Mouse (Mus musculus) midbrain, embryonic 11.5 days (tissue): ENCODE measurements around the gene Tcf12. TPM values are rescaled to one million over a fixed set of nuclear protein-coding genes. Genes with fewer than 3 reads are reported as not detected.

Source experiments
- ATAC-seq: fragments of 200-750 bp; cut with Nextera tagmentation; 2 replicates; pipeline ENCODE4 v1.8.0; 2017; ENCODE audit warnings: moderate TSS enrichment, moderate library complexity; ENCODE audit not compliant: low FRiP score
- DNase-seq: peaks from one replicate; pipeline ENCODE4 v3.0.0; 2015; ENCODE audit warnings: low spot score; ENCODE audit errors: missing footprints
- H3K27ac ChIP-seq: fragments of 300-500 bp; sonication (generic); 2 replicates; pipeline ENCODE4 v1.5.1; 2014; ENCODE audit warnings: low read depth, low read length
- H3K27me3 ChIP-seq: fragments of 300-500 bp; sonication (generic); 2 replicates; pipeline ENCODE4 v1.6.1; 2014; ENCODE audit warnings: mild to moderate bottlenecking, low read length, moderate library complexity, mixed read lengths; ENCODE audit not compliant: control insufficient read depth, insufficient read depth
- H3K36me3 ChIP-seq: fragments of 300-500 bp; sonication (generic); 2 replicates; pipeline ENCODE4 v1.6.1; 2014; ENCODE audit warnings: mild to moderate bottlenecking, low read length, moderate library complexity, mixed read lengths; ENCODE audit not compliant: control insufficient read depth, insufficient read depth
- H3K4me1 ChIP-seq: fragments of 300-500 bp; sonication (generic); 2 replicates; pipeline ENCODE4 v1.6.1; 2014; ENCODE audit warnings: low read length; ENCODE audit not compliant: control insufficient read depth, insufficient read depth
- H3K4me2 ChIP-seq: fragments of 300-500 bp; sonication (generic); 2 replicates; pipeline ENCODE4 v1.6.1; 2014; ENCODE audit warnings: mild to moderate bottlenecking, moderate library complexity
- H3K4me3 ChIP-seq: fragments of 300-500 bp; sonication (generic); 2 replicates; pipeline ENCODE4 v1.5.1; 2014; ENCODE audit warnings: low read depth, low read length
- H3K9ac ChIP-seq: fragments of 300-500 bp; sonication (generic); 2 replicates; pipeline ENCODE4 v1.6.1; 2014; ENCODE audit warnings: low read length
- H3K9me3 ChIP-seq: fragments of 300-500 bp; sonication (generic); 2 replicates; pipeline ENCODE4 v1.6.1; 2016; ENCODE audit warnings: low read length; ENCODE audit not compliant: control insufficient read depth
- WGBS: fragments of 180-500 bp; shearing (Covaris S2); extraction: QIAGEN DNeasy Blood & Tissue Kit; methylation state at CpG from one replicate; pipeline ENCODE4 v1.1.7; 2014; 5-methylcytosine and 5-hydroxymethylcytosine counted together
- polyA plus RNA-seq: library from polyadenylated mRNA; unstranded; fragments of >200 nt; fragmentation: Nextera tagmentation; extraction: Ambion mirVana; gene quantifications from 2 replicates; pipeline ENCODE4 v1.2.1, GENCODE M21; 2014

Gene Tcf12
- polyA plus RNA-seq, 1 experiment from 2014 or later = 211 TPM

DNA sequence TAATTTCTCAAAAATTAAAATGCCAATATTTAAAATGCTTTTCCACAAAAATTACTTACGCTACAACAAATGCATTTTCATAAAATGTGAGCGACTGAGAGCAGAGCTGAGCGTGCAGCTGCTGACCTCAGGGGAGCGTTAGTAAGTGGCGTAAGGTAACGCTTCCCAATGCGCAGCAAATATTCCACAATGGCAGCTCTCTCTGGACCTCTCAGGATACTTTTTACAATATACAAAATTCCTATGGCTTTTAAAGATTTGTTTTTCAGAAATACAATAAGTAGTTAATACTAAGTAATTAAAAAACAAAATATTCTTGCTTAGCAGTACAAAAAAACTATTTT is 216.8 kb downstream of the Tcf12 start:
- no peaks in the 10 kb centered on the region for H3K9me3 ChIP-seq
- H3K4me2 ChIP-seq = peak overlapping the region; percentile 68
- H3K4me3 ChIP-seq = peak overlapping the region; percentile 55
- H3K27ac ChIP-seq = peak overlapping the region; percentile 69
- DNase-seq = no peak
- H3K36me3 ChIP-seq = no peaks in the 10 kb centered on the region
- 10% methylated on average over 7 of the region's 7 CpGs for WGBS
- no peaks in the 10 kb centered on the region for H3K27me3 ChIP-seq
- H3K4me1 ChIP-seq = peaks cover 20% of the 10 kb centered on the region; the same call in 1 of the 2 replicates
- ATAC-seq = no peak
- H3K9ac ChIP-seq = peak overlapping the region; percentile 77

DNA sequence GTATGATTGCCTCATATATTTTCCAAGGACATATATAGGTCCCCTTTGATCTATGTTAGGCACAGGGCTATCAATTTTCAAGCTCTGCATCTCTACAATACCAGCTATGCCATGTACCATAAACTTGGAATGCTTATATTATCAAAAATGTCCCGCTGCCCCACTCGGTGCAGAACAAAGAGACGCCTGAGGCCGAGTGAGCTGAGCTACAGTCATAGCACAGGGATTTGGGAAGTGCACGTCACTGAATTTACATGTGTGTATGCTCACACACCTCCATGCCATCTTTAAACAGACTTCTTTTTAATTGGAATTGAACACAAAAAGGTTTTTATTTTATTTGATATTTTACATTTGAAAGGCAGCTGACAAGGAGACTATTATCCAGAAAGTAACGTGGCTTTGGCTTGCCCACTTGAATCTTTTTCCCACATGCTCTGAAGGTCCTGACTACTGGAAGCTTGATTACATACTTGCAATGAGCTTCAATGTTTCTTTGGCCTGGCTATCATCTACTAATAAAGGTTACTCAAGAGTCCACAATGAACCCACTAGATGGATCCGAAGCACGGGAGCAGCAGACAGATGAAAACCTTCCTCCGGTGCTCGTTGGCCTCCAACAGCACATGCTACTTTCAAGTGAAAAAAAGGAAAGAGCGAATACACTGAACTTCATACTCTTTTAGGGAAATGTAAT is 217.3 kb downstream of the Tcf12 start:
- H3K4me3 ChIP-seq = peak overlapping the region; percentile 55
- no peaks in the 10 kb centered on the region for H3K9me3 ChIP-seq
- no peaks in the 10 kb centered on the region for H3K36me3 ChIP-seq
- ATAC-seq (no peak), DNase-seq (peak; percentile 93)
- H3K27ac ChIP-seq = peak overlapping the region; percentile 69
- H3K4me2 ChIP-seq = peak overlapping the region; percentile 68
- peak overlapping the region; percentile 77 for H3K9ac ChIP-seq
- peaks cover 20% of the 10 kb centered on the region; the same call in 1 of the 2 replicates for H3K4me1 ChIP-seq
- no peaks in the 10 kb centered on the region for H3K27me3 ChIP-seq
- WGBS = 15% methylated on average over 11 of the region's 11 CpGs

DNA sequence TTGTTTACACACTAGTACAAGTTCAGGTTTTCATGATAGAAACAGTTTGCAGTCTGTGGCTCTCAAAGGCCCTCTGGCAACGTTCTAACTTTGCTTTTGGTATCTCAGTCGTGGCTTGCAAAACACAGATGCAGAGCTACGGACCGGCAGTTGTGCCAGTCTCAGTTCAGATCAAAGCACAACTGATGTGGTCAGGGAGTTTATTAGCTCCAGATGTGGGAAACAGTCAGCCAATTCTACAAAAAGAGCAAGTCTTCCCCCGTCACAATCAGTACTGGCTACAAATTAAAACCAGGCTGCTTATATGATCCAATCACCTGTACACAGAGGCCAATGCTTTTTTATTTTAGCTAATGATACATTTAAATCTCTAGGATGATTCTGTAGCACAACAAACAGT is 223.2 kb downstream of the Tcf12 start:
- ATAC-seq = no peak
- H3K36me3 ChIP-seq = peaks cover 2% of the 10 kb centered on the region; the same call in 1 of the 2 replicates
- no peak overlapping the region for H3K27ac ChIP-seq
- no peak for DNase-seq
- H3K9ac ChIP-seq = no peak overlapping the region
- H3K4me3 ChIP-seq = no peak overlapping the region
- no peaks in the 10 kb centered on the region for H3K27me3 ChIP-seq
- WGBS = 36% methylated on average over 5 of the region's 5 CpGs
- H3K4me2 ChIP-seq = 0 out of 2 replicates have a peak overlapping the region, but pooled peaks have one; percentile 2
- H3K9me3 ChIP-seq = no peaks in the 10 kb centered on the region
- H3K4me1 ChIP-seq = peaks cover 8% of the 10 kb centered on the region; the same call in 1 of the 2 replicates

DNA sequence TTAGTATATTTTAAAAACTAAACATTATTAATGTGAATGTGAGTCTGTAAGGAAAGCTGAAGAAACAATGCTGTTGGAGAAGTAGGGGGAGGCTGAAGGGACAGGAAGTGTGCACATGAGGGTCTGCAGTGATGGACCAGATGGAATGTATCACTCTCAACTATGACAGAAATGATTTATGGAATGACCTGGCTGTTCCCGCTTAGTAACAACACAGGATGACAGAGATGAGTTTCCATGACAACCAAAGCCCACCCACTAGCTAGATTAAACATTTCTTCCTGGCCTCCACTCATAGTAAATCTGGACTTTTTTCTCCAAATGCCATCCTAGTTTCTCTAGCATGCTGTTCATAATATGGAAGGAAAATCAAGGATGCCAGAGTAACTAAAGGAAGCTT is 231.0 kb downstream of the Tcf12 start:
- Histone ChIP-seq H3K4me1 (peaks cover 36% of the 10 kb centered on the region), H3K9ac (no peak overlapping the region), H3K36me3 (peaks cover 12% of the 10 kb centered on the region), H3K27ac (peak overlapping the region; percentile 51; the same call in 1 of the 2 replicates), H3K9me3 (no peaks in the 10 kb centered on the region), H3K4me2 (no peak overlapping the region), H3K27me3 (no peaks in the 10 kb centered on the region), H3K4me3 (no peak overlapping the region)
- DNase-seq (peak; percentile 92), ATAC-seq (peak; percentile 39; the same call in 1 of the 2 replicates)
- WGBS = 6% methylated on average over 1 of the region's 1 CpGs

DNA sequence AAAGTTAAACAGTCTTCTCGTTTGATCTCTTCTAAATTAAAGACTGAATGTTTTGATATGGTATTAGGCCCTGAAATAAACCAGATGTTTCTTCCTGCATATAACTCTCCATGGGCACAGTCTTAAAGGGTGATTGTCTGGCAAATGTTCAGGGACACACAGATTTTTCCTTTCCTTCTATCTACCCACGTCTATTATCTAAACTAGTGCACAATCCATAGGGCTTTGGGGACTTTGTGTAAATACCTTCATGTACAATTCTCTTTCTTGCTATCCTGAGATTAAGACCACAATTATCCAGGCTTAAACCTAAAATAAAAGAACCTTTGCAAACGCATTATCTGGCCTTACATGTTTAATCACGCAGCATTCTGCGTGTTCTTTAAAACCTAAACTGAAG is 231.7 kb downstream of the Tcf12 start:
- Histone ChIP-seq H3K27me3 (no peaks in the 10 kb centered on the region), H3K4me3 (no peak overlapping the region), H3K9me3 (no peaks in the 10 kb centered on the region), H3K4me1 (peaks cover 36% of the 10 kb centered on the region), H3K27ac (peak overlapping the region; percentile 69), H3K36me3 (peaks cover 14% of the 10 kb centered on the region), H3K4me2 (no peak overlapping the region), H3K9ac (no peak overlapping the region)
- DNase-seq (no peak), ATAC-seq (peak; percentile 80)
- WGBS = 13% methylated on average over 5 of the region's 5 CpGs

DNA sequence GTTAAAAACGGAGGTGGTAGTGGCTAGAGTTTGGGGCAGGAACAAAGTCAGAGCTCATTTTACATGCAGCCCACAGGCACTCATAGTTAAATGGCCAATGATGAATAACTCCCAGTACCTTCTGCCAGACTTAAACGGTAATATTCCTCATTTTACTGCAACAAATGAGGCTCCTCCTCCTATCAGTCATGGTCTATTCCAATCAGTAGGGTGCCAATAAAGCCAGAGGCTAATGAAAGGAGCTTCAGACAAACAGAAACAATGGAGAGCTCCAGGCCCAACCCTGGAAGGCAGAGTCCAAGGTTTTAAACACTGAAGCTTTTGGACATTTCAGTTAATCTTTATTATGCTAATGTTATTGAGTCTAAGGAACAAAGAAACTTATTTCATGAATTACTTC is 232.3 kb downstream of the Tcf12 start:
- Histone ChIP-seq H3K36me3 (peaks cover 16% of the 10 kb centered on the region), H3K9me3 (no peaks in the 10 kb centered on the region), H3K4me2 (peak overlapping the region; percentile 14), H3K27ac (peak overlapping the region; percentile 45), H3K27me3 (no peaks in the 10 kb centered on the region), H3K4me3 (no peak overlapping the region), H3K4me1 (peaks cover 36% of the 10 kb centered on the region), H3K9ac (no peak overlapping the region)
- WGBS = 24% methylated on average over 2 of the region's 2 CpGs
- DNase-seq (peak; percentile 90), ATAC-seq (peak; percentile 90)

DNA sequence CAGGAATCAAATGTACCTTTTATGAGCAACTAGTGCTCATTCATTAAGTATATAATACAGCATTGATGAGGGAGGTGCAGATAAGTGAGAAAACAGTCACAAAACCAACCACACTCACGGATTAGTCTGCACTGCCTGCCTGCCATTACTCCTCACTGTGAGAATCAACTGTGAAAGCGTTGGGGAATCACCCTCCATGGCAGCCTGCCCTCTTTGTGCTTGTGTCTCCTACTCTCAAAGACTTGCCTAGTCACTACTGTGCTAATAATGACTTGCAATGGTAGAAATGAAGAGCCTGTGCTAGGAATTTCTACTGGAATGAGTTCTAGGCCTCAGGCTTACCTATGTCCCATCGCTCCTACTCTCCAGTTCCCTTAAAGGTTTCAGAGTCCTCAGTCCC is 233.8 kb downstream of the Tcf12 start:
- Histone ChIP-seq H3K27me3 (no peaks in the 10 kb centered on the region), H3K9ac (0 out of 2 replicates have a peak overlapping the region, but pooled peaks have one; percentile 9), H3K36me3 (peaks cover 19% of the 10 kb centered on the region), H3K4me3 (no peak overlapping the region), H3K4me2 (no peak overlapping the region), H3K9me3 (no peaks in the 10 kb centered on the region), H3K4me1 (peaks cover 36% of the 10 kb centered on the region), H3K27ac (no peak overlapping the region)
- ATAC-seq (no peak), DNase-seq (no peak)
- 63% methylated on average over 3 of the region's 3 CpGs for WGBS

DNA sequence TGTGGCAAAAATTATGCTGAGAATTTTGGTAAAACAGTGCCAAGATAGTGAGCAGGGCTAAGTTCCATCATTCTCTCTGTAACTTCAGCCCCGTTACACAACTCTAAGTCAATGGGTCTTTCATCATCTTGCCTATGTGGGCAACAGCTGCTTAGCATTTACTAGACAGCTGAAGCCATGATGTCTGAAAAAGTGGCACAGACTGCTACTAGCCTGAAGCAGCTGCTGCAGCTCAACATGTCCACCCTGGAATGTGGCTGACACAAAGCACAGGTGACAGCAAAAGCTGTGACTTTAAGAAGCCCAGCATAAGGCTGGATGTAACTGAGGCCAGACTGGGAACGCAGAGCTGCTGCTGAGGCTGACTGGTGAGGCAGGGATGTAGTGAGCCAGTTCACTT is 236.9 kb downstream of the Tcf12 start:
- WGBS = 95% methylated on average over 2 of the region's 2 CpGs
- ATAC-seq = no peak
- peaks cover 22% of the 10 kb centered on the region for H3K36me3 ChIP-seq

DNA sequence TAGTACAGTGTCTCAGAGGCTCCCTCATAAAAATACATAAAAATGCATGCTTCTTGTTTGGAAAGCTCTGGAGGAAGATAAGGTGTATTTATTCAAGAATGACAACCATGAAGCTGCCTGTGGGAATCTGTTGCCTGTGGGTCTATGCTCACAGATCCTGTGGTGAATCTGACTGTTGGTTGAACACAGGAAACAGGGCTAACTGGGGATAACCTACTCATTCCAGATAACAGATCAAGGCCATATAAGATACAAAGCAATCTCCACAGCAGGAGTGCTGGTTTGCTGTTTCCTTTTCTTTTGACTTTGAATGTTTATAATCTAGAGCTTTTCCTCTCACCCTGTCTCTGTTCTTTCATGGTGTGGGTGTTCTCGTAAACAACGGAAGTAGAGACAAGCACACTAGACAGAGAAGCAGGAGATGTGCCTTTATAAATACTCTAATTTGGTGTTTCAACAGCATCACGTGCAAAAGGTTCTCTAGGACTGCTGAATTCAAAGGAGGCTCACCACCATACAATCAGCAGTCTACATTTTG is 237.6 kb downstream of the Tcf12 start:
- peaks cover 22% of the 10 kb centered on the region for H3K36me3 ChIP-seq
- no peak overlapping the region for H3K9ac ChIP-seq
- no peaks in the 10 kb centered on the region for H3K9me3 ChIP-seq
- no peak overlapping the region for H3K4me3 ChIP-seq
- no peak for DNase-seq
- no peak overlapping the region for H3K4me2 ChIP-seq
- 94% methylated on average over 3 of the region's 3 CpGs for WGBS
- no peak overlapping the region for H3K27ac ChIP-seq
- no peaks in the 10 kb centered on the region for H3K27me3 ChIP-seq
- peaks cover 12% of the 10 kb centered on the region for H3K4me1 ChIP-seq
- ATAC-seq = no peak

More for the DNA sequence above, 236.9 kb downstream of the Tcf12 start:
- Histone ChIP-seq H3K4me1 (peaks cover 17% of the 10 kb centered on the region), H3K4me3 (no peak overlapping the region), H3K27ac (no peak overlapping the region), H3K9me3 (no peaks in the 10 kb centered on the region), H3K9ac (no peak overlapping the region), H3K27me3 (no peaks in the 10 kb centered on the region), H3K4me2 (no peak overlapping the region)
- DNase-seq = no peak
